Mouse (Mus musculus) hindbrain, embryonic 16.5 days (tissue): ENCODE data around the gene Actrt3. TPM values are rescaled to one million over a fixed set of nuclear protein-coding genes. Genes with fewer than 3 reads are reported as not detected.

Source experiments
- ATAC-seq: fragments of 200-750 bp; cut with Nextera tagmentation; 2 replicates; pipeline ENCODE4 v1.8.0; 2017; ENCODE audit warnings: moderate TSS enrichment, moderate library complexity
- H3K27ac ChIP-seq: fragments of 300-500 bp; sonication (generic); 2 replicates; pipeline ENCODE4 v1.5.1; 2014; ENCODE audit warnings: low read depth, mild to moderate bottlenecking, control low read depth, low read length, moderate library complexity
- H3K27me3 ChIP-seq: fragments of 300-500 bp; sonication (generic); replicated peaks from 2 replicates; pipeline ENCODE4 v1.6.1; 2014; ENCODE audit warnings: low read length; ENCODE audit not compliant: control insufficient read depth, insufficient read depth
- H3K36me3 ChIP-seq: fragments of 300-500 bp; sonication (generic); 2 replicates; pipeline ENCODE4 v1.6.1; 2014; ENCODE audit warnings: mild to moderate bottlenecking, low read length, moderate library complexity, mixed read lengths; ENCODE audit not compliant: control insufficient read depth, insufficient read depth
- H3K4me1 ChIP-seq: fragments of 300-500 bp; sonication (generic); 2 replicates; pipeline ENCODE4 v1.6.1; 2014; ENCODE audit warnings: low read depth, low read length; ENCODE audit not compliant: control insufficient read depth, insufficient read depth
- H3K4me2 ChIP-seq: fragments of 300-500 bp; sonication (generic); 2 replicates; pipeline ENCODE4 v1.6.1; 2014; ENCODE audit warnings: mild to moderate bottlenecking, low read length, control low read depth, moderate library complexity
- H3K4me3 ChIP-seq: fragments of 300-500 bp; sonication (generic); 2 replicates; pipeline ENCODE4 v1.5.1; 2014; ENCODE audit warnings: mild to moderate bottlenecking, low read length, control low read depth, moderate library complexity
- H3K9ac ChIP-seq: fragments of 300-500 bp; sonication (generic); 2 replicates; pipeline ENCODE4 v1.6.1; 2014; ENCODE audit warnings: low read depth, mild to moderate bottlenecking, control low read depth, low read length, moderate library complexity
- H3K9me3 ChIP-seq: fragments of 300-500 bp; sonication (generic); 2 replicates; pipeline ENCODE4 v1.6.1; 2014; ENCODE audit warnings: mild to moderate bottlenecking, low read length, moderate library complexity; ENCODE audit not compliant: control insufficient read depth
- WGBS: fragments of 180-500 bp; shearing (Covaris S2); extraction: QIAGEN DNeasy Blood & Tissue Kit; methylation state at CpG from one replicate; pipeline ENCODE4 v1.1.7; 2014; 5-methylcytosine and 5-hydroxymethylcytosine counted together
- polyA plus RNA-seq: library from polyadenylated mRNA; unstranded; fragments of >200 nt; fragmentation: Nextera tagmentation; extraction: Ambion mirVana; gene quantifications from 2 replicates; pipeline ENCODE4 v1.2.1, GENCODE M21; 2015

The Actrt3 gene
- polyA plus RNA-seq, 1 experiment from 2014 or later = 0.98 TPM

DNA sequence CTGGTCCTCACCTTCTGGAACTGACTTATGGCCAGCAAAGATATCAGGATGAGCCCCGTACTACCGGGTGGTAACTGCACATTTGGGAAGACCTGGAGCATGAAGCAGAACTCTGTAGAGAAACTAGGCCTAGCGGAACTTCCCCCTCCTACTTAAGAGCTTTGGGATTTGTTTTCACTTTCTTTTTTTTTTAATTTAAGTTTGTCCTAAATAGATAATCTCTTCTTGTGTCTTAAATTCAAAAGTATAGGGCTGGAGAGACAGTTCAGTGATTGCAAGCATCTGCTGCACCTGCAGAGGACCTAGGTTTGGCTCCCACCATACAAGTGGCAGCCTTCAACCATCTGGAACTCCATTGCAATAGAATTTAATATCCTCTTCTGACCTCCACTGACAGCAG is 51.8 kb downstream of the Actrt3 start, which contains the start of gene Mecom:
Gene Mecom, minus strand, starts transcription at position 101 of the 400 bp plus-strand sequence.
- Histone ChIP-seq H3K9ac (no peak within 1 kb of the TSS), H3K4me2 (no peak within 1 kb of the TSS), H3K9me3 (no peaks in the 10 kb centered on the region), H3K4me1 (peaks cover 2% of the 10 kb centered on the region; the same call in 1 of the 2 replicates), H3K27ac (no peak within 1 kb of the TSS), H3K4me3 (no peak within 1 kb of the TSS), H3K27me3 (no peaks in the 10 kb centered on the region), H3K36me3 (no peaks in the 10 kb centered on the region)
- no peak for ATAC-seq
- 89% methylated on average over 3 of the region's 3 CpGs for WGBS

Other genes starting within 250 kb of the Actrt3 start
- gene Mecom, start 51.9 kb downstream of the Actrt3 start, polyA plus RNA-seq = 7.0 and 7.9 TPM in 2 replicates
- gene Mynn, start 2.1 kb upstream of the Actrt3 start, polyA plus RNA-seq = 25.5 and 31.0 TPM in 2 replicates
- 0.09 TPM in 1 of 2 replicates, not detected in the other for gene Lrriq4, start 44.6 kb upstream of the Actrt3 start, polyA plus RNA-seq
- gene Lrrc34, start 47.9 kb upstream of the Actrt3 start, polyA plus RNA-seq = 1.6 and 2.5 TPM in 2 replicates
- gene Lrrc31, start 99.9 kb upstream of the Actrt3 start, polyA plus RNA-seq = 0.09 and 0.17 TPM in 2 replicates
- 0.05 and 0.06 TPM in 2 replicates for gene Samd7, start 146.4 kb upstream of the Actrt3 start, polyA plus RNA-seq
- gene Sec62, start 192.9 kb upstream of the Actrt3 start, polyA plus RNA-seq = 69.4 and 74.3 TPM in 2 replicates